Mouse (Mus musculus): ENCODE data around the gene Arhgap31.

GRCm38 (mm10) chr16:38632147-38632546, 80.9 kb downstream of the Arhgap31 start:
- TF ChIP-seq CTCF (IDR thresholded peaks at IDR 0.05; ENCODE audit: low read depth, low read length), result peak; percentile 72
- TF ChIP-seq POLR2A (IDR thresholded peaks at IDR 0.05; ENCODE audit: borderline replicate concordance, low read depth, low read length), result no peak
